Mouse (Mus musculus): ENCODE data around the gene Gemin7. TPM values are rescaled to one million over a fixed set of nuclear protein-coding genes. Genes with fewer than 3 reads are reported as not detected.

Gene Gemin7
- polyA plus RNA-seq (2014; fragmentation: Nextera tagmentation; extraction: Ambion mirVana), result 150 and 153 TPM in 2 replicates

DNA sequence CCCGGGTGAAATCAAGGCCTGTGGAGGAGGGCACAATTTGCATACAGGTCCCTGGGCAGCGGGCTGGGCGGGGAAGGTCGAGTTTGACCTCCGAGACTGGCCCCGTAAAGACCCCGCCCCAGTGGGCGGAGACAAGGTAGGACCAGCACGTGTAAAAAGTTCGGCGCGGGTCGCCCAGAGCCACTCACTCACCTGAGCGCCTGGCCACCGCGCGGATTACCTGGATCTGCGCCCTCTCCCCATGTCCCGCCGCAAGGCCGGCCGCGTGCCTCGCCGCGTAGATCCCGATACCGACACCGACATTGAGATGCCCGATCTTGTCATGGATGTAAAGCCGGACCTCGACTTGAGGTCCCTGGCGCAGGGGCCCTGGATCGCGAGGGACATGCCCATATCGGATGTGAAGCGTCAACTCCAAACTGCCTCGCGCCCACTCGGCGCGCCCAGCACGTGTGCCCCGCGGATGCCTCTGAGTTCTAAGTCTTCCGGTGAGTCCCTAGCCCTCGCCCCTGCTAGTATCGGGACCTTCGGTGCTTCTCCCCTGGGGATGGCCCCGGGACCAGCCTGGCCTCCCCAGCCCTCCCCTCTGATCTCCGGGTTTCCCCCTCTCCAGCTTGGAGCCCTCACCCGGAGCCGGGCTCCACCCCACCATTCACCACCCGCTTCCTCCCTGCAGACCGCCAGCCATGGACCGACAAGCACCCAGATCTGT is at the start of gene Gemin7, which contains the start of gene Zfp296:
TSS of gene Gemin7 (minus strand) at position 455 of the 712 bp plus-strand sequence.
TSS of gene Zfp296 (plus strand) at position 147 of the 712 bp plus-strand sequence.
- Histone ChIP-seq H3K9me3 (ENCODE audit: control insufficient read depth, low read length) (no peaks in the 10 kb centered on the region), H3K36me3 (ENCODE audit: control insufficient read depth, insufficient read depth, low read length) (peaks cover 16% of the 10 kb centered on the region), H3K4me3 (ENCODE audit: low read depth, low read length) (peak within 1 kb of the TSS; percentile 24; the same call in 1 of the 2 replicates), H3K27ac (ENCODE audit: low read depth, low read length) (no peak within 1 kb of the TSS), H3K27me3 (ENCODE audit: control insufficient read depth, insufficient read depth, low read length) (peaks cover 28% of the 10 kb centered on the region), H3K4me1 (ENCODE audit: control insufficient read depth, insufficient read depth, low read length) (peaks cover 17% of the 10 kb centered on the region), H3K9ac (replicated peaks; ENCODE audit: low read depth, low read length) (peak within 1 kb of the TSS; percentile 28; the same call in 1 of the 2 replicates), H3K4me2 (ENCODE audit: low read depth, low read length) (peak within 1 kb of the TSS; percentile 40)
- WGBS, result 1% methylated on average over 53 of the region's 56 CpGs
- no peak for ATAC-seq (ENCODE audit: low read depth)

- 83% methylated on average over 2 of the region's 2 CpGs for WGBS
- H3K4me1 ChIP-seq (ENCODE audit: control insufficient read depth, insufficient read depth, low read length), result no peaks in the 10 kb centered on the region; the same call in 1 of the 2 replicates
- no peaks in the 10 kb centered on the region for H3K27me3 ChIP-seq (ENCODE audit: control insufficient read depth, insufficient read depth, low read length)
- no peak overlapping the region for H3K9ac ChIP-seq (replicated peaks; ENCODE audit: low read depth, low read length)
- no peak overlapping the region for H3K4me2 ChIP-seq (ENCODE audit: low read depth, low read length)
- no peak overlapping the region for H3K4me3 ChIP-seq (ENCODE audit: low read depth, low read length)
- no peaks in the 10 kb centered on the region for H3K9me3 ChIP-seq (ENCODE audit: control insufficient read depth, low read length)
- H3K36me3 ChIP-seq (ENCODE audit: control insufficient read depth, insufficient read depth, low read length), result no peaks in the 10 kb centered on the region
- ATAC-seq (ENCODE audit: low read depth), result no peak
- no peak overlapping the region for H3K27ac ChIP-seq (ENCODE audit: low read depth, low read length)
Observed at GRCm38 (mm10) chr7:19623433-19623832, 46.0 kb upstream of the Gemin7 start.

GRCm38 (mm10) chr7:19622241-19622640 is 44.8 kb upstream of the Gemin7 start:
- no peaks in the 10 kb centered on the region; the same call in 1 of the 2 replicates for H3K4me1 ChIP-seq (ENCODE audit: control insufficient read depth, insufficient read depth, low read length)
- no peak overlapping the region for H3K4me2 ChIP-seq (ENCODE audit: low read depth, low read length)
- H3K27ac ChIP-seq (ENCODE audit: low read depth, low read length), result no peak overlapping the region
- 34% methylated on average over 6 of the region's 6 CpGs for WGBS
- no peak overlapping the region for H3K4me3 ChIP-seq (ENCODE audit: low read depth, low read length)
- no peaks in the 10 kb centered on the region for H3K36me3 ChIP-seq (ENCODE audit: control insufficient read depth, insufficient read depth, low read length)
- H3K9me3 ChIP-seq (ENCODE audit: control insufficient read depth, low read length), result no peaks in the 10 kb centered on the region
- ATAC-seq (ENCODE audit: low read depth), result no peak
- H3K9ac ChIP-seq (replicated peaks; ENCODE audit: low read depth, low read length), result no peak overlapping the region
- no peaks in the 10 kb centered on the region for H3K27me3 ChIP-seq (ENCODE audit: control insufficient read depth, insufficient read depth, low read length)

- Histone ChIP-seq H3K36me3 (ENCODE audit: control insufficient read depth, insufficient read depth, low read length) (no peaks in the 10 kb centered on the region), H3K4me3 (ENCODE audit: low read depth, low read length) (no peak overlapping the region), H3K9me3 (ENCODE audit: control insufficient read depth, low read length) (no peaks in the 10 kb centered on the region), H3K4me2 (ENCODE audit: low read depth, low read length) (no peak overlapping the region), H3K27ac (ENCODE audit: low read depth, low read length) (no peak overlapping the region), H3K9ac (replicated peaks; ENCODE audit: low read depth, low read length) (no peak overlapping the region), H3K4me1 (ENCODE audit: control insufficient read depth, insufficient read depth, low read length) (no peaks in the 10 kb centered on the region; the same call in 1 of the 2 replicates), H3K27me3 (ENCODE audit: control insufficient read depth, insufficient read depth, low read length) (no peaks in the 10 kb centered on the region)
- ATAC-seq (ENCODE audit: low read depth), result no peak
- 90% methylated on average over 7 of the region's 7 CpGs for WGBS
Observed at GRCm38 (mm10) chr7:19620811-19621210, 43.4 kb upstream of the Gemin7 start.

DNA sequence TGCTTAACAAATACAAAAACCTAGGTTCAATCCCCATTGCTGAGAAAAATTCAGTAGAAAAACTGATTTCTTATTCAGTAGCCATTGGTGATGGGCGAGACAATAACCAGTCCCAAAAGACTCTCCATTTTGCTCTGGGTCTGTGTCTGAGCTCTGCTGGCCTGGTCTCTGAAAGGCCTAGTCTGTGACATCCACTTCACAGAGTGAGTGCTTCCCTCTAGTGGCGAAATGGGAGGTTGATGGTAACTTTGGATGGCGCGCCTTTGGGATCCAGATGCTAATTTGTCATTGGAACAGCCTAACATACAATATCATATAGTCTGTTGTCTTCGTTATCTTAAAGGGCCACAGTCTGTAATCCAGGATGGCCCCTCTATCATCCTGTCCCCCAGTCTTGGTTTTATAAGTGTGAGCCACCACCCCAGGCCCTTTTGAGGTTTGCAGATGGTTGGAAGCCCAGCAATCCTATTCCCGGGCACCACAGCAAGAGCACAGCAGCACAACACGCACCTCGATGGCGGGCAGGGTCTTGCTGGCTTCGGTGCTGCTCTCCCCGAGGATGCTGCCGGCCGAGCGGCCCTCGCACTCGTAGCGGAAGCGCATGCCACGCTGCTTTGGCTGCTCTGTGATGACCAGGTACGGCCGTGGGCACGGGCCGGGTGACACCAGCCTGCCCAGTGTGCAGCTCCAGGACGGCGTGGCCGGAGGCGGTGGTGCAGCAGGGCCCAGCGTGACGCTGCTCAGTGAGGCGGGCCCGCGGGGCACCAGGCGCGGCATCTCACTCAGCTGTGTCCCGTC is 41.8 kb upstream of the Gemin7 start:
- Histone ChIP-seq H3K4me2 (ENCODE audit: low read depth, low read length) (peak overlapping the region; percentile 49), H3K9ac (replicated peaks; ENCODE audit: low read depth, low read length) (peak overlapping the region; percentile 50), H3K9me3 (ENCODE audit: control insufficient read depth, low read length) (no peaks in the 10 kb centered on the region), H3K36me3 (ENCODE audit: control insufficient read depth, insufficient read depth, low read length) (no peaks in the 10 kb centered on the region), H3K27me3 (ENCODE audit: control insufficient read depth, insufficient read depth, low read length) (no peaks in the 10 kb centered on the region), H3K4me3 (ENCODE audit: low read depth, low read length) (peak overlapping the region; percentile 26; the same call in 1 of the 2 replicates), H3K4me1 (ENCODE audit: control insufficient read depth, insufficient read depth, low read length) (no peaks in the 10 kb centered on the region; the same call in 1 of the 2 replicates), H3K27ac (ENCODE audit: low read depth, low read length) (peak overlapping the region; percentile 60; the same call in 1 of the 2 replicates)
- WGBS, result 10% methylated on average over 35 of the region's 35 CpGs
- peak; percentile 88 for ATAC-seq (ENCODE audit: low read depth)

GRCm38 (mm10) chr7:19615036-19615577 is 37.7 kb upstream of the Gemin7 start:
- Histone ChIP-seq H3K9me3 (ENCODE audit: control insufficient read depth, low read length) (no peaks in the 10 kb centered on the region), H3K27me3 (ENCODE audit: control insufficient read depth, insufficient read depth, low read length) (no peaks in the 10 kb centered on the region), H3K9ac (replicated peaks; ENCODE audit: low read depth, low read length) (no peak overlapping the region), H3K4me1 (ENCODE audit: control insufficient read depth, insufficient read depth, low read length) (no peaks in the 10 kb centered on the region; the same call in 1 of the 2 replicates), H3K4me3 (ENCODE audit: low read depth, low read length) (no peak overlapping the region), H3K27ac (ENCODE audit: low read depth, low read length) (no peak overlapping the region), H3K36me3 (ENCODE audit: control insufficient read depth, insufficient read depth, low read length) (no peaks in the 10 kb centered on the region), H3K4me2 (ENCODE audit: low read depth, low read length) (no peak overlapping the region)
- WGBS, result 89% methylated on average over 12 of the region's 12 CpGs
- no peak for ATAC-seq (ENCODE audit: low read depth)

DNA sequence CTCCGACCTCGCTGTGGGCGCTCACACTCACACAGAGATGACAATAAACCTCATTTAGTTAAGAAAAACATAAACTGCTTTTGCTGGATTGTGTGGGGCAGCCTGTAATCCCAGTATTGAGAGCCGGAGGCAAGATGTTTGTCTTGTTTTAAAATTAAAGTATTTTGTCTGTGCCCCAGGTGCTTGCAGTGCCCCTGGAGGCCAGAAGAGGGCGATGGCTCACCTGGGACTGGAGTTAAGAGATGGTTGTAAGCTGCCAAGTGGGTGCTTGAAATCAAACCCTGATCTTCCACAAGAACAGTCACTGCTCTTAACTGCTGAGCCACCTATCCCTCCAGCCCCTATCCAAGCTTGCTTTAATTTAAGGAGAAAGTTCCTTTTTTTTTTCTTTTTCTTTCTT is 33.6 kb upstream of the Gemin7 start:
- no peak for ATAC-seq (ENCODE audit: low read depth)

DNA sequence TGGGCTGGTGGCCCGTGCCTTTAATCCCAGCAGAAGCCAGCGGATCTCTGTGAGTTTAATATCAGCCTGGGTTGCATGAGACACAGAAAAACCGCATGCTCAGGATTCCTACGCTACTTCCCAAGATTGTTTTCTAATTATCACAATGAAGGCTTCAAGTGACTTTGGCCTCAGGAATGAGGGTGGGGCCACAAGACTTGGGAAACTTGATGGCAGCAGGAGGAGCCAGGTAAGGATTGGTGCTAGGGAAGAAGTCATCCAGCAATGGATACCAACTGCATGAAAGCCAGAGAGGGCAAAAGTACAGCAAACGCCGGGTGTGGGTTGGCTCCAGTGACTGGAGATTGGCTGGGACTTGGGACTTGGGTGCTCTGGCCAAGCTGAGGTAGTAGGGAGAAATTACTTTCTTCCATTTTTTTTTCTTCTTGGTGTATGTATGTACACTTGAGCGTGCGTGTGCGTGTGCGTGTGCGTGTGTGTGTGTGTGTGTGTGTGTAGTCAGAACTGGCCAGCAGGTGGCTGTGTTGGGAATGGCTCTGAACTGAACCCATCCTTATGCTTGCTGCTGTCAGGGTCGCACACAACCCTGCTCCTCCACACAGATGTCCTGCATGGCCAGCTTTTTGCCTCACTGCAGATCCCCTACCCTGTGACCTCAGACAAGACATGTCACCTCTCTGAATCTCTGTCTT is 32.4 kb upstream of the Gemin7 start:
- Histone ChIP-seq H3K4me2 (ENCODE audit: low read depth, low read length) (no peak overlapping the region), H3K9me3 (ENCODE audit: control insufficient read depth, low read length) (no peaks in the 10 kb centered on the region), H3K9ac (replicated peaks; ENCODE audit: low read depth, low read length) (no peak overlapping the region), H3K36me3 (ENCODE audit: control insufficient read depth, insufficient read depth, low read length) (no peaks in the 10 kb centered on the region), H3K4me3 (ENCODE audit: low read depth, low read length) (no peak overlapping the region), H3K4me1 (ENCODE audit: control insufficient read depth, insufficient read depth, low read length) (no peaks in the 10 kb centered on the region), H3K27me3 (ENCODE audit: control insufficient read depth, insufficient read depth, low read length) (no peaks in the 10 kb centered on the region), H3K27ac (ENCODE audit: low read depth, low read length) (no peak overlapping the region)
- ATAC-seq (ENCODE audit: low read depth), result no peak
- 93% methylated on average over 12 of the region's 12 CpGs for WGBS

More for the DNA sequence above, 33.6 kb upstream of the Gemin7 start:
- Histone ChIP-seq H3K36me3 (ENCODE audit: control insufficient read depth, insufficient read depth, low read length) (no peaks in the 10 kb centered on the region), H3K4me3 (ENCODE audit: low read depth, low read length) (no peak overlapping the region), H3K9ac (replicated peaks; ENCODE audit: low read depth, low read length) (no peak overlapping the region), H3K27me3 (ENCODE audit: control insufficient read depth, insufficient read depth, low read length) (no peaks in the 10 kb centered on the region), H3K4me2 (ENCODE audit: low read depth, low read length) (no peak overlapping the region), H3K4me1 (ENCODE audit: control insufficient read depth, insufficient read depth, low read length) (no peaks in the 10 kb centered on the region), H3K27ac (ENCODE audit: low read depth, low read length) (no peak overlapping the region), H3K9me3 (ENCODE audit: control insufficient read depth, low read length) (no peaks in the 10 kb centered on the region)
- WGBS, result 77% methylated on average over 5 of the region's 5 CpGs
